Mouse (Mus musculus): Measurements from ENCODE around the gene Gm20683. TPM values are rescaled to one million over a fixed set of nuclear protein-coding genes. Genes with fewer than 3 reads are reported as not detected.
A peak's percentile ranks its signal among the peaks of the same experiment; 100 is the strongest.

Gene Gm20683
- polyA plus RNA-seq, 1 experiment from 2014 or later, result 3.4 TPM

DNA sequence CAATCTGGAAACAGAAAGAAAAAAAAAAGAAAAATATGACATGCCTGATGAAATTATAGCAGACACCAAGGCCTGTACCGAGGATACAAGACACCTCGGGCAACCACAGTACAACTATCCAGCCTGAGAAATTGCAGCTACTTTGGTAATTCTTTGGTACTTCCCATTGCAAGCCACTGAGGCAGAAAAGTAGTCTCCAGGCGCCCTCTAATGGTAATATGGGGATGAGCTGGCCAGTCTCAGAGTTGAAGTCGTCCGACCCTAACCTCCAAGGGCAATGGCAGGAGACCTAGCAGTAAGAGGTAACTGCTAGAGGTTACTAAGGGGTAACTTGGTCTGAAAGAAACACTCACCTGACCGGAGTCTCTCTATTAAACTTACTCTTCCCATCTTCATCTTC lies 40.5 kb downstream of the Gm20683 start:
- WGBS, result 9% methylated on average over 6 of the region's 6 CpGs
- H3K4me2 ChIP-seq (ENCODE audit: low read depth, low read length), result no peak overlapping the region
- 0 out of 2 replicates have a peak, but pooled peaks have one; percentile 48 for ATAC-seq (ENCODE audit: insufficient read depth, low FRiP score)

DNA sequence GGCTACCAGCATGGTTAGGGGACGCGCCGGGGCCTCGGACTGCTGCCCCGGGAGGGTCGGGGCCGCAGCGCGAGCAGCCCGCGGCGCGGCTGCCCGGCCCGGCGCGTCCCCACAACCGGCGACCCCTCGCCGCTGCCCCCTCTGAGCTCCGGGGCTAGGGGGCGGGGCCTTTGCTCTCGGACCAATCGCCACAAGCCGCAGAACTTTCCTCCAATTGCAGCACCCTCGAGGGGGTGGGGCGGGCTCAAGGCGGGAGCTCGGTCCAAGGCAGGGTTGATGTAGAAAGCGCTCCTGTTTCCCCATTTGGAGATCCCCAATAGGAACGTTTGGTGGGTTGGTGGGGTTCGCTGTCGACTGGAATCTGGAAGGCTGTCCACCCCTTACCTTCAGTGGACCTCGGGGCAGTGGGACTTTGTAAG lies 44.6 kb downstream of the Gm20683 start, which contains the start of gene Metrn:
Gene Metrn, minus strand, starts transcription at position 186 of the 419 bp plus-strand sequence.
- Histone ChIP-seq H3K9ac (ENCODE audit: low read length) (peak within 1 kb of the TSS; percentile 80), H3K4me3 (replicated peaks; ENCODE audit: low read length) (peak within 1 kb of the TSS; percentile 87), H3K4me2 (ENCODE audit: low read depth, low read length) (peak within 1 kb of the TSS; percentile 93), H3K27ac (ENCODE audit: low read length) (peak within 1 kb of the TSS; percentile 27), H3K4me1 (ENCODE audit: control insufficient read depth, insufficient read depth, low read length) (peaks cover 31% of the 10 kb centered on the region), H3K9me3 (replicated peaks; ENCODE audit: control insufficient read depth, low read length) (no peaks in the 10 kb centered on the region), H3K27me3 (ENCODE audit: control insufficient read depth, insufficient read depth, low read length) (no peaks in the 10 kb centered on the region), H3K36me3 (ENCODE audit: control insufficient read depth, insufficient read depth, low read length) (no peaks in the 10 kb centered on the region)
- peak; percentile 76 for ATAC-seq (ENCODE audit: insufficient read depth, low FRiP score)
- WGBS, result under 1% methylated on average over 35 of the region's 35 CpGs

More for the DNA sequence above, 40.5 kb downstream of the Gm20683 start:
- peaks cover 2% of the 10 kb centered on the region; the same call in 1 of the 2 replicates for H3K27me3 ChIP-seq (ENCODE audit: control insufficient read depth, insufficient read depth, low read length)
- H3K27ac ChIP-seq (ENCODE audit: low read length), result no peak overlapping the region
- H3K36me3 ChIP-seq (ENCODE audit: control insufficient read depth, insufficient read depth, low read length), result no peaks in the 10 kb centered on the region
- no peak overlapping the region for H3K9ac ChIP-seq (ENCODE audit: low read length)
- H3K4me1 ChIP-seq (ENCODE audit: control insufficient read depth, insufficient read depth, low read length), result peaks cover 5% of the 10 kb centered on the region
- no peak overlapping the region for H3K4me3 ChIP-seq (replicated peaks; ENCODE audit: low read length)
- H3K9me3 ChIP-seq (replicated peaks; ENCODE audit: control insufficient read depth, low read length), result no peaks in the 10 kb centered on the region

DNA sequence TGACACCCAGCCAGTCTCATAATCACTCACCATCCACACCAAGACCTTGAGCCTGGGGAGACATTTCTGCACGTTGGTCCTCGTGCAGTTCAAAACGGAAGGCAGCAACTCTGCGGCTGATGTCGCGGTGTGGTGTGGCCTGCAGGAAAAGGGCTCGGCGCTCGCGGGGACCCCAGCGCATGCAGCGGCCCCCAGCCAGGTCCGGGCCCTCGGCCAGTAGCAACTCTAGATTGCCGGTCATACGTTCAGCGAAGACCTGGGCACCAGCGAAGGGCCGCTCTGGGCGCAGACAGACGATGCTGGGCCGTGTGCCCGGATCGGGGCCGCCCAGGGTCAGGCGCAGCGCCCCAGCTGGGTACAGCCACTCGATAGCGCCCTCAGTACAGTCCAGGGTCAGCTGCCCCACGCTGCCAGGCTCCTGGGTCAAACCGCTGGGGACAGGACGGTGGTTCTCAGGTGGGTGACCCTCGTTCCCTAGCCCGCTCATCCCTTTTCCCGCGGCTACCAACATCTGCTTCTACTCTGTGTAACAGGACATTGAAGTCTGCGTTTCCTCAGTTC lies 45.3 kb downstream of the Gm20683 start:
- Histone ChIP-seq H3K9ac (ENCODE audit: low read length) (peak overlapping the region; percentile 80), H3K4me1 (ENCODE audit: control insufficient read depth, insufficient read depth, low read length) (peaks cover 35% of the 10 kb centered on the region), H3K36me3 (ENCODE audit: control insufficient read depth, insufficient read depth, low read length) (no peaks in the 10 kb centered on the region), H3K27ac (ENCODE audit: low read length) (peak overlapping the region; percentile 27; the same call in 1 of the 2 replicates), H3K4me3 (replicated peaks; ENCODE audit: low read length) (peak overlapping the region; percentile 87), H3K4me2 (ENCODE audit: low read depth, low read length) (peak overlapping the region; percentile 93), H3K27me3 (ENCODE audit: control insufficient read depth, insufficient read depth, low read length) (no peaks in the 10 kb centered on the region), H3K9me3 (replicated peaks; ENCODE audit: control insufficient read depth, low read length) (no peaks in the 10 kb centered on the region)
- no peak for ATAC-seq (ENCODE audit: insufficient read depth, low FRiP score)
- WGBS, result 1% methylated on average over 37 of the region's 37 CpGs

DNA sequence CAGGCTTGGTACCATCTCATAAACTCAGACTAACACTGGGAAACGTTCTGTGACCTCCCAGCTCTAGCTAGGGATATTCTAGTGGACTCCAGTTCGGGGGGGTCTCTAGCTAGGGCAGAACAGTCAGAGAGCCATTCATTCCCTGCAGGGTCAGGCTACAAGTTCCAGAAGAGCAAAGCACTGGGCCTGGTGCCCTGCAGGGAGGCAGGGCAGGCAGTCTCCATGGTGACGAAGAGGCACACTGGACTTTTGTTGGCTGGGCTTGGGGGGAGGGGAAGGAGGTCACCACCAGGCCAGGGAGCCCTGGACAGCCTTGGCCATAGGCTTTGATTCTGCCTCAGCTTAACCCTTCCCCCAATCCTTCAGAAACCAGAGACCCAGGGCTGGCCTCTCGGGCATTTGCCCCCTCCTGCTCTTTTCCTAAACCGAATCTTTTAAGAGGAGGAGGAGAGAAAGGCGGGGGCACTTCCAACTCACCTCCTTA lies 45.9 kb downstream of the Gm20683 start, which contains the start of gene AC134908.4:
Gene AC134908.4, minus strand, starts transcription at position 51 of the 484 bp plus-strand sequence.
- H3K9ac ChIP-seq (ENCODE audit: low read length), result peak within 1 kb of the TSS; percentile 80
- peaks cover 37% of the 10 kb centered on the region for H3K4me1 ChIP-seq (ENCODE audit: control insufficient read depth, insufficient read depth, low read length)
- H3K4me3 ChIP-seq (replicated peaks; ENCODE audit: low read length), result peak within 1 kb of the TSS; percentile 87
- H3K9me3 ChIP-seq (replicated peaks; ENCODE audit: control insufficient read depth, low read length), result no peaks in the 10 kb centered on the region
- ATAC-seq (ENCODE audit: insufficient read depth, low FRiP score), result no peak
- H3K27me3 ChIP-seq (ENCODE audit: control insufficient read depth, insufficient read depth, low read length), result no peaks in the 10 kb centered on the region
- H3K36me3 ChIP-seq (ENCODE audit: control insufficient read depth, insufficient read depth, low read length), result no peaks in the 10 kb centered on the region
- WGBS, result 33% methylated on average over 6 of the region's 6 CpGs
- H3K4me2 ChIP-seq (ENCODE audit: low read depth, low read length), result peak within 1 kb of the TSS; percentile 93
- H3K27ac ChIP-seq (ENCODE audit: low read length), result peak within 1 kb of the TSS; percentile 27; the same call in 1 of the 2 replicates

DNA sequence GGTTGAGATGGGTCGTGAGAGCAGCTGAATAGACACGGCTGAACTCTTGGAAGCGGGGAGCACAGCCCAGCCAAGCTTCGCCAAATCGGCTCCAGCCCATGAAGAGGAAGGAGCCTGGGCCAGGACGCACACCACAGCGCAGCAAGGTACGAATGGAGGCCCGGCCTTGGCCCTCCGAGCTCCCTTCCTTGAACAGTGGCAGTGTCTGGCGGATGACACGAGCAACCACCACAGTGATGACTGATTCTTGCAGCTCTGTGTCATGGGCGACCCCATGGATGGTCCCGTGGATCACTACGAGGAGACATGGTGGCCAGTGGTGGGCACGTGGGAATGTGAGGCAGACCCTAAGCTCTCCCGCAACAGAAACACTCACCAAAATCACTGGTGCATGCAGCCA lies 46.6 kb downstream of the Gm20683 start:
- 88% methylated on average over 17 of the region's 17 CpGs for WGBS
- H3K4me2 ChIP-seq (ENCODE audit: low read depth, low read length), result peak overlapping the region; percentile 93; the same call in 1 of the 2 replicates

DNA sequence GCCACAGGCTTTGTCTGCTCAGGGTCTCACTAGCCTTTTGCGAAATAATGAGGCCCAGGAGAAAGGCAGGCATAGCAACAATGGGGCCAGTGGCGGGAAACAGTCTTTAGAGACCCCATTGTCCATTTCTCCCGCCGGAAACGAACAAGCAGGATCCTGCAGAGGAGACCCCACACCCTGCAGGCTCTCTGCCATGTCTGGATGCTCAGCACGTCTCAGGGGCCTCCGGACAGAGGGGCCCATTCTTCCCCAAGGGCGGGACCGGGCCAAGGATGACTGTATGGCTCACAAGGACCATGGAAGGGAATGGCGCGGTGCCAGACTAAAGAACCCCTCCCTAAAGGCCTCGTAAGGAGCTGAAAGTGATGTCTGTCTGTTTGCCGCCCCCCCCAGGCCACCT lies 47.4 kb downstream of the Gm20683 start:
- H3K9ac ChIP-seq (ENCODE audit: low read length), result no peak overlapping the region
- no peaks in the 10 kb centered on the region for H3K36me3 ChIP-seq (ENCODE audit: control insufficient read depth, insufficient read depth, low read length)
- 0 out of 2 replicates have a peak overlapping the region, but pooled peaks have one; percentile 17 for H3K27ac ChIP-seq (ENCODE audit: low read length)
- H3K27me3 ChIP-seq (ENCODE audit: control insufficient read depth, insufficient read depth, low read length), result no peaks in the 10 kb centered on the region
- H3K4me2 ChIP-seq (ENCODE audit: low read depth, low read length), result no peak overlapping the region
- no peak for ATAC-seq (ENCODE audit: insufficient read depth, low FRiP score)
- H3K4me1 ChIP-seq (ENCODE audit: control insufficient read depth, insufficient read depth, low read length), result peaks cover 37% of the 10 kb centered on the region
- 71% methylated on average over 13 of the region's 13 CpGs for WGBS
- H3K4me3 ChIP-seq (replicated peaks; ENCODE audit: low read length), result no peak overlapping the region
- H3K9me3 ChIP-seq (replicated peaks; ENCODE audit: control insufficient read depth, low read length), result no peaks in the 10 kb centered on the region

More for the DNA sequence above, 46.6 kb downstream of the Gm20683 start:
- peaks cover 37% of the 10 kb centered on the region for H3K4me1 ChIP-seq (ENCODE audit: control insufficient read depth, insufficient read depth, low read length)
- H3K27ac ChIP-seq (ENCODE audit: low read length), result no peak overlapping the region
- H3K27me3 ChIP-seq (ENCODE audit: control insufficient read depth, insufficient read depth, low read length), result no peaks in the 10 kb centered on the region
- 0 out of 2 replicates have a peak overlapping the region, but pooled peaks have one; percentile 3 for H3K4me3 ChIP-seq (replicated peaks; ENCODE audit: low read length)
- no peaks in the 10 kb centered on the region for H3K36me3 ChIP-seq (ENCODE audit: control insufficient read depth, insufficient read depth, low read length)
- no peak for ATAC-seq (ENCODE audit: insufficient read depth, low FRiP score)
- H3K9me3 ChIP-seq (replicated peaks; ENCODE audit: control insufficient read depth, low read length), result no peaks in the 10 kb centered on the region
- peak overlapping the region; percentile 80 for H3K9ac ChIP-seq (ENCODE audit: low read length)

DNA sequence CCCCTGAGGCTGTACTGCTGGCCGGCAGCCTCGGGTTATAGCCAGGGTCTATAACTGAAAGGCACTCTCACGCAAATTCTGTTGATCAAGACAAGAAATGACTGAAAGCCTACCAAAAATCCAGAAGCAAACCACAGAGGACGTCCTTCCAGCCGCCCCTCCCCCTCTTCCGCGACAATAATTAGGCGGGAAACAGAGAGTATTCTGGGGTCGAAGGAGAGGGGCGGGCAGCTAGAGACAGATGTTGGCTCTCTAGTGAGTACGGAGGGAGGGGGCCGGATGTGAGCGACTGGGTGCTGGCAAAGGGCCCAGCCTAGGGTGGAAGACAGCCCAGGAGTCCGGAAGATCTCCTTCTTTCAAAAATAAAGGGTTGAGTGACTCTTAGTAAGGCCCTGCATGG lies 48.9 kb downstream of the Gm20683 start, which contains the start of gene Fam173a:
Gene Fam173a, minus strand, starts transcription at position 287 of the 400 bp plus-strand sequence.
- ATAC-seq (ENCODE audit: insufficient read depth, low FRiP score), result peak; percentile 80
- Histone ChIP-seq H3K27me3 (ENCODE audit: control insufficient read depth, insufficient read depth, low read length) (no peaks in the 10 kb centered on the region), H3K4me3 (replicated peaks; ENCODE audit: low read length) (peak within 1 kb of the TSS; percentile 93), H3K4me1 (ENCODE audit: control insufficient read depth, insufficient read depth, low read length) (peaks cover 37% of the 10 kb centered on the region), H3K9me3 (replicated peaks; ENCODE audit: control insufficient read depth, low read length) (no peaks in the 10 kb centered on the region), H3K36me3 (ENCODE audit: control insufficient read depth, insufficient read depth, low read length) (0 out of 2 replicates have a peak, but pooled peaks cover under 1% of the 10 kb centered on the region), H3K9ac (ENCODE audit: low read length) (peak within 1 kb of the TSS; percentile 77), H3K27ac (ENCODE audit: low read length) (peak within 1 kb of the TSS; percentile 98), H3K4me2 (ENCODE audit: low read depth, low read length) (peak within 1 kb of the TSS; percentile 96)
- under 1% methylated on average over 14 of the region's 14 CpGs for WGBS

DNA sequence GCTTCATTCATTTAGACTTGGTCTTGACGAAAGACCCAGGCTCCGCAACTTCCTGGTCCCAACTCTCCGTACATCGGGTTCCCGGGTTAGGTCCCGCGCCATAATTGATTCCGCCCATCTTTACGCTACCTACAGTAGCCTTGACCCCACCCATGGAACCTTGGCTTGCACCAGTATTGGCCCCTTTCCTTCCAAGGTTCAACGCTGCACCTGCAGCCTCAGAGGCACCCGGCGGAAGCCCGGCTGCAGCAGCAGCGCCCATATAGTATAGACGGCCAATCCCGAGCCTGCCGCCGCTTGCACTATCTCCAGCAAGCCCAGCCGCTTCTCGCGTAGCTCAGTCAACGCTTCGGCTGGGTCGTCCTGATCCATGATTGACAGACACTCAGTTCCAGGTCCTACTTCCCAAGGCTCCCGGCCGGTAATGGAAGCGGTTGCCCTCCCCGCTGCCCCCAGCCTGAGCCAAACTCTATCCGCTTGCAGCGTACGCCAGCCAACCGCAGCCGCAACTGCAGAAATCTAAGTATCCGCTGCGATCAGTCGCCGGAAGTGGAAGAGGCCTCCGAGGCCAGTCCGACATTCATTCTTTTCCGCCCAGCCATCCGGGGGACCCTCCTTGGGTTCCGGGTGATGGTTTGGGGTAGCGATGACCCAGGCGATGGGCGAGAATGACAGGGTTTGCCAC lies 49.6 kb downstream of the Gm20683 start:
- Histone ChIP-seq H3K9ac (ENCODE audit: low read length) (peak overlapping the region; percentile 77), H3K4me1 (ENCODE audit: control insufficient read depth, insufficient read depth, low read length) (peaks cover 37% of the 10 kb centered on the region)

More for the DNA sequence above, 49.6 kb downstream of the Gm20683 start:
- Histone ChIP-seq H3K36me3 (ENCODE audit: control insufficient read depth, insufficient read depth, low read length) (0 out of 2 replicates have a peak, but pooled peaks cover 5% of the 10 kb centered on the region), H3K27ac (ENCODE audit: low read length) (peak overlapping the region; percentile 98), H3K9me3 (replicated peaks; ENCODE audit: control insufficient read depth, low read length) (no peaks in the 10 kb centered on the region), H3K27me3 (ENCODE audit: control insufficient read depth, insufficient read depth, low read length) (no peaks in the 10 kb centered on the region), H3K4me3 (replicated peaks; ENCODE audit: low read length) (peak overlapping the region; percentile 93), H3K4me2 (ENCODE audit: low read depth, low read length) (peak overlapping the region; percentile 96)
- WGBS, result under 1% methylated on average over 45 of the region's 45 CpGs
- peak; percentile 74 for ATAC-seq (ENCODE audit: insufficient read depth, low FRiP score)

Measured in stomach, embryonic 16.5 days (tissue).